Mouse (Mus musculus) stomach, embryonic 16.5 days (tissue): Measurements from ENCODE around the gene Thoc5. TPM values are rescaled to one million over a fixed set of nuclear protein-coding genes. Genes with fewer than 3 reads are reported as not detected.
A peak's percentile ranks its signal among the peaks of the same experiment; 100 is the strongest.

Experiments used
- ATAC-seq: fragments of 200-750 bp; cut with Nextera tagmentation; 2 replicates; pipeline ENCODE4 v1.8.0; 2017; ENCODE audit warnings: moderate number of reproducible peaks, moderate TSS enrichment; ENCODE audit not compliant: insufficient read depth, low FRiP score
- H3K27ac ChIP-seq: fragments of 300-500 bp; sonication (generic); 2 replicates; pipeline ENCODE4 v1.5.1; 2014; ENCODE audit warnings: low read length
- H3K27me3 ChIP-seq: fragments of 300-500 bp; sonication (generic); 2 replicates; pipeline ENCODE4 v1.6.1; 2014; ENCODE audit warnings: low read length, control low read depth, mixed read lengths; ENCODE audit not compliant: control insufficient read depth, insufficient read depth
- H3K36me3 ChIP-seq: fragments of 300-500 bp; sonication (generic); 2 replicates; pipeline ENCODE4 v1.6.1; 2014; ENCODE audit warnings: low read length; ENCODE audit not compliant: control insufficient read depth, insufficient read depth
- H3K4me1 ChIP-seq: fragments of 300-500 bp; sonication (generic); 2 replicates; pipeline ENCODE4 v1.6.1; 2014; ENCODE audit warnings: low read length, control low read depth, mixed read lengths; ENCODE audit not compliant: control insufficient read depth, insufficient read depth
- H3K4me2 ChIP-seq: fragments of 300-500 bp; sonication (generic); 2 replicates; pipeline ENCODE4 v1.6.1; 2014; ENCODE audit warnings: low read depth, low read length, mixed read lengths
- H3K4me3 ChIP-seq: fragments of 300-500 bp; sonication (generic); replicated peaks from 2 replicates; pipeline ENCODE4 v1.5.1; 2014; ENCODE audit warnings: mild to moderate bottlenecking, low read length
- H3K9ac ChIP-seq: fragments of 300-500 bp; sonication (generic); 2 replicates; pipeline ENCODE4 v1.6.1; 2014; ENCODE audit warnings: low read length
- H3K9me3 ChIP-seq: fragments of 300-500 bp; sonication (generic); replicated peaks from 2 replicates; pipeline ENCODE4 v1.6.1; 2016; ENCODE audit warnings: low read length, control low read depth; ENCODE audit not compliant: control insufficient read depth
- WGBS: fragments of 180-500 bp; shearing (Covaris S2); extraction: QIAGEN DNeasy Blood & Tissue Kit; methylation state at CpG from one replicate; pipeline ENCODE4 v1.1.7; 2014; 5-methylcytosine and 5-hydroxymethylcytosine counted together
- polyA plus RNA-seq: library from polyadenylated mRNA; unstranded; fragments of >200 nt; fragmentation: Nextera tagmentation; extraction: Ambion mirVana; gene quantifications from 2 replicates; pipeline ENCODE4 v1.2.1, GENCODE M21; 2015

Gene Thoc5
- polyA plus RNA-seq, 1 experiment from 2014 or later, result 29.8 TPM

DNA sequence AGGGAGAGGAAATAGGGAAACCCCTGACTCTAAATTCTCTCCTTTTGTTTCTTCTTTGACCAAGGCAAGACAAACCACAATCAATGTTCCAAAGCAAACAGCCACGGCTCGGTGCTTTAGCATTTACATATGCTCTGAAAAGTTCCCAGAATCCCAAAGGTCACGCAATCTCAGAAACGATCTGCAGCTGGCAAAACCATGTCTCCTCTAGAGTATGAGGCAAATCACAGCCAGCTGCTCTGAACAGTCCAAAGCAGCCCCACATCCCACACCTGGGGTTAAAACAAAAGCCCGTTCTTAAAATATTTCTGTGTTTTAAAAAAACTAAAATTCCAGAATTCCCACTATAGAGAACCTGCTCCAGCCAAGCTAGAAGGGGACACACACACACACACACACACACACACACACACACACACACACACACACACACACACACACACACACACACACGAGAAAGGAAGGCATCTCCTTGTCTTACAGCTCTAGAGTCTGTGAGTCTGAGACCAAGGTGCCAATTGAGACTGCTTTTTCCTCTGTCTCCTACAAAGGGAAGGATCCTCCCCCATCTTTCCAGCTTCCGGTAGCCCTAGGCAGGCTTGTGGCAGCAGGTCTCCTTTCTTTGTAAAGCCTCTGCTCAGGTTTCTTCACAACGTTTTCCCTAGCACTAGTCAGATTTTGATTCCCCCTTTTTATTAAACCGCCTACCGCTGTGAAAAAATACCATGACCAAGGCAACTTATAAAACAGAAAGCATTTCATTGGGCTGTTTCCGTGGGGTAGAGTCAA lies 33.1 kb upstream of the Thoc5 start:
- H3K4me2 ChIP-seq, result no peak overlapping the region
- no peaks in the 10 kb centered on the region for H3K4me1 ChIP-seq
- H3K9me3 ChIP-seq, result no peaks in the 10 kb centered on the region
- H3K4me3 ChIP-seq, result no peak overlapping the region
- H3K27me3 ChIP-seq, result no peaks in the 10 kb centered on the region
- H3K27ac ChIP-seq, result peak overlapping the region; percentile 43; the same call in 1 of the 2 replicates
- WGBS, result 38% methylated on average over 11 of the region's 11 CpGs
- H3K36me3 ChIP-seq, result no peaks in the 10 kb centered on the region
- no peak for ATAC-seq
- peak overlapping the region; percentile 9; the same call in 1 of the 2 replicates for H3K9ac ChIP-seq

- no peaks in the 10 kb centered on the region for H3K4me1 ChIP-seq
- no peaks in the 10 kb centered on the region for H3K9me3 ChIP-seq
- ATAC-seq, result no peak
Observed at GRCm38 (mm10) chr11:4862730-4863129, 32.4 kb upstream of the Thoc5 start.

DNA sequence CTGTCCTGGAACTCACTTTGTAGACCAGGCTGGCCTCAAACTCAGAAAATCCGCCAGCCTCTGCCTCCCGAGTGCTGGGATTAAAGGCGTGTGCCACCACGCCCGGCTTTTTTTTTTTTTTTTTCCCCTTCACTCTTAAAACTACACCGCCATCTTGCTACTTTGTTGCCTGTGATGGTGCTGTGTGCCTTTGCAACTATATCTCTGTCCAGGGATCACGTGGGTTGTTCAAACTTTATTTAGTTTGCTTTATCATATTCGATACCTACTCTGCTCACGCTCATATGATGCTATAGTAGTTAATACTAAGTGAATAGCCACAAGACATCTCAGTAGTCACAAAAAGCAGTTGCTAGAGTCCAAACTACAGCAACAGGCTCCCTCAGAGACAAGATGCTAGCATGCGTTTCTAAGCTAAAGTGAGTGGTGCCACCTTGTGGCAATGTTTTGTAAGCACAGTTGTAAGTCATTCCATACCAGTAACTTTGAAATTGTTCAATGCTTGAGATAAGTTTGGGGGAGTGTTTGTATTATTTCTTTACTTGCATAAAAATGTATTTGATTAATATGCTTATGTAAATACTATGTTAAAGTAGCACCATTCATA lies 29.4 kb upstream of the Thoc5 start:
- Histone ChIP-seq H3K4me2 (no peak overlapping the region), H3K4me1 (no peaks in the 10 kb centered on the region), H3K27me3 (no peaks in the 10 kb centered on the region), H3K36me3 (no peaks in the 10 kb centered on the region), H3K9ac (no peak overlapping the region), H3K4me3 (no peak overlapping the region), H3K27ac (no peak overlapping the region), H3K9me3 (no peaks in the 10 kb centered on the region)
- 36% methylated on average over 10 of the region's 10 CpGs for WGBS
- ATAC-seq, result no peak

More at GRCm38 (mm10) chr11:4862730-4863129, 32.4 kb upstream of the Thoc5 start:
- no peak overlapping the region for H3K4me2 ChIP-seq
- no peak overlapping the region for H3K4me3 ChIP-seq
- no peak overlapping the region for H3K9ac ChIP-seq
- no peak overlapping the region for H3K27ac ChIP-seq
- 88% methylated on average over 1 of the region's 1 CpGs for WGBS
- H3K27me3 ChIP-seq, result no peaks in the 10 kb centered on the region
- no peaks in the 10 kb centered on the region for H3K36me3 ChIP-seq

DNA sequence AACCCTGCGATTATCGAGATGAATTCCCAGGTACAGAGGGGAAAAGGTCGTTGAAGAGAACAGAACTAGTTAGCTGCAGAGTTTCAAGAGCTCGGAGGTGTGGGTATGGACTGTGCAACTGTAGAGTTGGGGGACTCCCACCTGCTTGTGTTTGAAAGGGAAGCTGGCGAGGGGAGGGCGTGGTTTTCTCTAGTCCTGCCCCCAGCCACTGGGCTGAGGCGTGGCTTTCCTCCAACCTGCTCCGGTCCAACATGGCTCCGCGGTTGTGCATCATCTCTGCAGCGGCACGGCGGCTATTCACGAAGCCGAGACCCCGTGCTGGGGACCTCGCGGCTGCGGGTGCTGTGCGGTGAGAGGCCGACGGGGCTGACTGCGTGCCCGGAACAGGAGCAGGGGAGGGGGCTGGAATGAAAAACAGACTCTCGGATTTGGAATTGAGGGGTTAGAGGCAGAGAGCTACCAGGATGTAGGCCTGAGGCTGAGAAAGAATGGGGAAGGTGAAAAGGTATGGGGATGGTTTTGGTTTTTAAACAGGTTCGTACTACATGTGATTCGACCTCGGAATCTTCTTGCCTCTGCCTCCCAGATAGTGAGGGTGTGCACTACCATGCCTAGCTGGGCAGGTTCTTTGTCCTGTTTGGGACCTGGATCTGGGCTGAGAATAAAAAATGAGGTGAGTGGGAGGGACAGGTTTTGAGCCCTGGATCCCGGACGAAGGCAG lies 21.2 kb upstream of the Thoc5 start, which contains the start of gene Nipsnap1:
TSS of gene Nipsnap1 (plus strand) at position 197 of the 721 bp plus-strand sequence.
- H3K4me2 ChIP-seq, result peak within 1 kb of the TSS; percentile 79
- H3K4me3 ChIP-seq, result peak within 1 kb of the TSS; percentile 69
- H3K4me1 ChIP-seq, result peaks cover 9% of the 10 kb centered on the region; the same call in 1 of the 2 replicates
- H3K27ac ChIP-seq, result 0 out of 2 replicates have a peak within 1 kb of the TSS, but pooled peaks have one; percentile 4
- WGBS, result 1% methylated on average over 30 of the region's 30 CpGs
- H3K27me3 ChIP-seq, result no peaks in the 10 kb centered on the region
- ATAC-seq, result peak; percentile 92
- H3K9me3 ChIP-seq, result no peaks in the 10 kb centered on the region
- 0 out of 2 replicates have a peak, but pooled peaks cover 3% of the 10 kb centered on the region for H3K36me3 ChIP-seq
- H3K9ac ChIP-seq, result peak within 1 kb of the TSS; percentile 73

DNA sequence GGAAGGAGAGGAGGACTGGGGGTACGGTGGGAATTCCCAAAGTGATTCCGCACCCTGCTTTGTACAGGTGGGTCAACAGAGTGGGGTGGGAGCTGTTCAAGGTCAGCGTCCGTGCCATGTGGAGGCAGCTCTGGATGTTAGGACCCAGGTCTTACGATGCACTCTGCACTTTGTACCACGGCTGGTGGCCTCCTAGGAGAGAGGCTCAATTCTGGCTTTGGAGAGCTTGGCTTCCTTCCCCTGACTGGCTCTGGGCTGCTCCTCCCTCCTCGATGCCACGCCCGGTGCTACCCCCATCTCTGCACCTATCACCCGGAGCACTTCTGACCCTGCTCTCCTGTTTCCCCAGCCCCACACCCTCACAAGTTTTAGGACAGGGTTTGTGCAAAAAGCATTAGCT lies 20.6 kb upstream of the Thoc5 start:
- ATAC-seq, result peak; percentile 41
- peak overlapping the region; percentile 73 for H3K9ac ChIP-seq
- no peaks in the 10 kb centered on the region for H3K9me3 ChIP-seq
- H3K4me3 ChIP-seq, result peak overlapping the region; percentile 69
- 0 out of 2 replicates have a peak, but pooled peaks cover 3% of the 10 kb centered on the region for H3K36me3 ChIP-seq
- whole genome bisulfite sequencing, result 5% methylated on average over 10 of the region's 10 CpGs
- H3K4me2 ChIP-seq, result peak overlapping the region; percentile 79
- H3K4me1 ChIP-seq, result peaks cover 9% of the 10 kb centered on the region; the same call in 1 of the 2 replicates
- H3K27ac ChIP-seq, result 0 out of 2 replicates have a peak overlapping the region, but pooled peaks have one; percentile 4
- no peaks in the 10 kb centered on the region for H3K27me3 ChIP-seq

GRCm38 (mm10) chr11:4881087-4881486 lies 14.0 kb upstream of the Thoc5 start:
- Histone ChIP-seq H3K4me2 (no peak overlapping the region), H3K9ac (no peak overlapping the region), H3K4me3 (no peak overlapping the region), H3K27ac (no peak overlapping the region), H3K36me3 (0 out of 2 replicates have a peak, but pooled peaks cover 3% of the 10 kb centered on the region), H3K27me3 (no peaks in the 10 kb centered on the region), H3K4me1 (peaks cover 8% of the 10 kb centered on the region), H3K9me3 (no peaks in the 10 kb centered on the region)
- 84% methylated on average over 4 of the region's 4 CpGs for WGBS
- ATAC-seq, result no peak

DNA sequence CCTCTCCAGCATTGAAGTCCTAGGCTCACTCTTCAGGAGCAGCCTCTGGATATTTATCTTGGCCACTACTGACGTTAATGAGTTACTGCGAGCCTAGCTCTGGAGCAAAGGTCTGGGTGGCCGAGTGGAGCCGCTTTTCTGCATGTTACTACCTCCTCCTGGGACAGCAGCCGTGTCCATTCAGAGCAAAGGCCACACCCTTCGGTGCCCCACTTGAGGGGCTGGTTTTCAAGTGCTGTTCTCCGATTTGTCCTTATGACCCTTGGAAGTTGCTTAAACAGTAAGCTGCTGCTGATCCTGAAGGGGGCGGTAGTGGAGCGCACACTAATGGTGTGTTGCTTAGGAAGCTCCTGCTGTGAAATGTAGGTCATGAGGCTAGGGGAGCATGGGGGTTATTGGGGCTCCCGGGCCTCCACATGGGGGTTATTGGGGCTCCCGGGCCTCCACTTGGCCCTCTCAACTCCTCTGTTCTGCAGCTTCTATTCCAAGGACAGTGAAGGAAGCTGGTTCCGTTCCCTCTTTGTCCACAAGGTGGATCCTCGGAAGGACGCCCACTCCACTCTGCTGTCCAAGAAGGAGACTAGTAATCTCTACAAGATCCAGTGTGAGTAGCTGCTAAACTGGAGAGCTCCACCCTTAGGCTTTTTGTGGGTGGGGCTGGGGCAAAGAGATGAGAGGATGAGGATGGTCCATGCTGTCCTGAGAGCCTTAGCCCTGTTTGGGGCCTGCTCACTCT lies 12.1 kb upstream of the Thoc5 start:
- H3K36me3 ChIP-seq, result no peaks in the 10 kb centered on the region
- WGBS, result 41% methylated on average over 14 of the region's 14 CpGs
- H3K9me3 ChIP-seq, result no peaks in the 10 kb centered on the region
- H3K4me2 ChIP-seq, result 0 out of 2 replicates have a peak overlapping the region, but pooled peaks have one; percentile 13
- peaks cover 8% of the 10 kb centered on the region for H3K4me1 ChIP-seq
- H3K27ac ChIP-seq, result peak overlapping the region; percentile 58
- H3K9ac ChIP-seq, result 0 out of 2 replicates have a peak overlapping the region, but pooled peaks have one; percentile 9
- H3K27me3 ChIP-seq, result no peaks in the 10 kb centered on the region
- no peak overlapping the region for H3K4me3 ChIP-seq
- peak; percentile 85 for ATAC-seq

- Histone ChIP-seq H3K27me3 (no peaks in the 10 kb centered on the region), H3K9ac (no peak overlapping the region), H3K4me1 (peaks cover 8% of the 10 kb centered on the region), H3K4me2 (no peak overlapping the region), H3K36me3 (no peaks in the 10 kb centered on the region), H3K27ac (no peak overlapping the region), H3K4me3 (no peak overlapping the region), H3K9me3 (no peaks in the 10 kb centered on the region)
- 74% methylated on average over 2 of the region's 2 CpGs for WGBS
- no peak for ATAC-seq
Observed at GRCm38 (mm10) chr11:4885385-4885903, 9.7 kb upstream of the Thoc5 start.
